Comparison of ENCODE assay signal across 8 mouse cellular contexts in genomic region chr9:50603998-50604324, GRCm38 (mm10). TPM values are rescaled to one million over a fixed set of nuclear protein-coding genes. Genes with fewer than 3 reads are reported as not detected.
DNase-seq lines count a peak whose midpoint lies in the region; ATAC-seq and TF ChIP-seq lines count a peak whose summit lies in the region.

No protein-coding gene starts in this region.

- under 1% methylated on average over 24 of the region's 24 CpGs for WGBS in kidney, embryonic 15.5 days
- under 1% methylated on average over 24 of the region's 24 CpGs for WGBS in hindbrain, embryonic 14.5 days
- under 1% methylated on average over 24 of the region's 24 CpGs for WGBS in midbrain, embryonic 13.5 days

- H3K4me2 ChIP-seq in kidney, embryonic 15.5 days = peak overlapping the region; percentile 79
- peak overlapping the region; percentile 98 for H3K4me2 ChIP-seq in hindbrain, embryonic 14.5 days (replicated peaks)
- H3K4me2 ChIP-seq in midbrain, embryonic 13.5 days (replicated peaks) = peak overlapping the region; percentile 97

- DNase-seq in kidney, postnatal 36 days = no peak
- DNase-seq in hindbrain, embryonic 14.5 days (ENCODE audit: low spot score) = no peak
- no peak for DNase-seq in layer of hippocampus, postnatal 25 days (ENCODE audit: extremely low spot score in 1 of 2, low spot score in 1 of 2)
- no peak for DNase-seq in retina, embryonic 14.5 days (ENCODE audit: low spot score)

- no peaks in the 10 kb centered on the region for H3K27me3 ChIP-seq in kidney, embryonic 15.5 days
- no peaks in the 10 kb centered on the region for H3K27me3 ChIP-seq in hindbrain, embryonic 14.5 days (ENCODE audit: control insufficient read depth, insufficient read depth, low read length)
- H3K27me3 ChIP-seq in midbrain, embryonic 13.5 days = no peaks in the 10 kb centered on the region

- peak overlapping the region; percentile 76 for H3K4me3 ChIP-seq in kidney, embryonic 15.5 days (replicated peaks)
- peak overlapping the region; percentile 68 for H3K4me3 ChIP-seq in bone marrow macrophage, adult 2 months (ENCODE audit: insufficient read depth, low read length)
- peak overlapping the region; percentile 91 for H3K4me3 ChIP-seq in hindbrain, embryonic 14.5 days (replicated peaks; ENCODE audit: low read length)
- H3K4me3 ChIP-seq in midbrain, embryonic 13.5 days (replicated peaks) = peak overlapping the region; percentile 91

- H3K9ac ChIP-seq in kidney, embryonic 15.5 days = peak overlapping the region; percentile 85
- H3K9ac ChIP-seq in hindbrain, embryonic 14.5 days = peak overlapping the region; percentile 92
- peak overlapping the region; percentile 92 for H3K9ac ChIP-seq in midbrain, embryonic 13.5 days (replicated peaks)

- peak; percentile 88 for ATAC-seq in kidney, embryonic 15.5 days (replicated peaks; ENCODE audit: low FRiP score)
- ATAC-seq in hindbrain, embryonic 14.5 days (ENCODE audit: low FRiP score) = peak; percentile 89
- peak; percentile 94 for ATAC-seq in midbrain, embryonic 13.5 days
- ATAC-seq in cerebellum, adult (ENCODE audit: insufficient number of reproducible peaks, low FRiP score, low TSS enrichment) = no peak; the same call in 1 of the 2 replicates

- H3K4me1 ChIP-seq in kidney, embryonic 15.5 days = peaks cover 26% of the 10 kb centered on the region
- H3K4me1 ChIP-seq in bone marrow macrophage, adult 2 months (ENCODE audit: control insufficient read depth, insufficient read depth, low read length) = peaks cover 21% of the 10 kb centered on the region
- H3K4me1 ChIP-seq in hindbrain, embryonic 14.5 days (replicated peaks; ENCODE audit: control insufficient read depth, insufficient read depth, low read length) = peaks cover 23% of the 10 kb centered on the region
- H3K4me1 ChIP-seq in midbrain, embryonic 13.5 days (replicated peaks) = peaks cover 34% of the 10 kb centered on the region

- no peak for TF ChIP-seq POLR2A in bone marrow macrophage, adult 2 months (IDR thresholded peaks at IDR 0.05; ENCODE audit: borderline replicate concordance, low read depth, low read length)

- peak overlapping the region; percentile 95 for H3K27ac ChIP-seq in kidney, embryonic 15.5 days
- peak overlapping the region; percentile 57 for H3K27ac ChIP-seq in bone marrow macrophage, adult 2 months (ENCODE audit: insufficient read depth, low read depth, low read length)
- peak overlapping the region; percentile 90 for H3K27ac ChIP-seq in hindbrain, embryonic 14.5 days
- H3K27ac ChIP-seq in midbrain, embryonic 13.5 days = peak overlapping the region; percentile 87

- TF ChIP-seq CTCF in bone marrow macrophage, adult 2 months (IDR thresholded peaks at IDR 0.05; ENCODE audit: low read depth, low read length) = no peak

- peaks cover 57% of the 10 kb centered on the region for H3K36me3 ChIP-seq in kidney, embryonic 15.5 days
- H3K36me3 ChIP-seq in hindbrain, embryonic 14.5 days (replicated peaks; ENCODE audit: control insufficient read depth, insufficient read depth) = peaks cover 59% of the 10 kb centered on the region
- peaks cover 41% of the 10 kb centered on the region for H3K36me3 ChIP-seq in midbrain, embryonic 13.5 days

- no peaks in the 10 kb centered on the region for H3K9me3 ChIP-seq in kidney, embryonic 15.5 days (replicated peaks)
- H3K9me3 ChIP-seq in hindbrain, embryonic 14.5 days (ENCODE audit: control insufficient read depth, low read length) = no peaks in the 10 kb centered on the region
- H3K9me3 ChIP-seq in midbrain, embryonic 13.5 days = no peaks in the 10 kb centered on the region

RNA-seq across cellular contexts. Expression of gene Timm8b, which starts 0.3 kb away (rescaled TPM):
- polyA plus RNA-seq in kidney, embryonic 15.5 days (2015; fragmentation: Nextera tagmentation; extraction: Ambion mirVana) = 259 and 296 TPM in 2 replicates
- 56.0 and 61.1 TPM in 2 replicates for polyA plus RNA-seq in bone marrow macrophage, adult 2 months (2012; ENCODE audit: insufficient read depth, insufficient read length, missing spikeins)
- 399 and 451 TPM in 2 replicates for polyA plus RNA-seq in hindbrain, embryonic 14.5 days (2014; fragmentation: Nextera tagmentation; extraction: Ambion mirVana)
- polyA plus RNA-seq in midbrain, embryonic 13.5 days (2015; fragmentation: Nextera tagmentation; extraction: Ambion mirVana) = 386 and 397 TPM in 2 replicates
- 100 to 1,000 TPM; 237 to 253 TPM for total RNA-seq in layer of hippocampus, postnatal 25 days (2021)

RNA-seq across cellular contexts. Expression of gene Sdhd, which starts 0.3 kb away (rescaled TPM):
- polyA plus RNA-seq in kidney, embryonic 15.5 days (2015; fragmentation: Nextera tagmentation; extraction: Ambion mirVana) = 363 and 376 TPM in 2 replicates
- 133 and 155 TPM in 2 replicates for polyA plus RNA-seq in bone marrow macrophage, adult 2 months (2012; ENCODE audit: insufficient read depth, insufficient read length, missing spikeins)
- 279 and 295 TPM in 2 replicates for polyA plus RNA-seq in hindbrain, embryonic 14.5 days (2014; fragmentation: Nextera tagmentation; extraction: Ambion mirVana)
- polyA plus RNA-seq in midbrain, embryonic 13.5 days (2015; fragmentation: Nextera tagmentation; extraction: Ambion mirVana) = 209 and 210 TPM in 2 replicates
- 100 to 1,000 TPM; 117 to 132 TPM for total RNA-seq in layer of hippocampus, postnatal 25 days (2021)

RNA-seq across cellular contexts. Expression of gene Pih1d2, which starts 13.2 kb away (rescaled TPM):
- 4.9 and 5.6 TPM in 2 replicates for polyA plus RNA-seq in kidney, embryonic 15.5 days (2015; fragmentation: Nextera tagmentation; extraction: Ambion mirVana)
- 0.55 TPM in 1 of 2 replicates, not detected in the other for polyA plus RNA-seq in bone marrow macrophage, adult 2 months (2012; ENCODE audit: insufficient read depth, insufficient read length, missing spikeins)
- 5.6 and 7.3 TPM in 2 replicates for polyA plus RNA-seq in hindbrain, embryonic 14.5 days (2014; fragmentation: Nextera tagmentation; extraction: Ambion mirVana)
- polyA plus RNA-seq in midbrain, embryonic 13.5 days (2015; fragmentation: Nextera tagmentation; extraction: Ambion mirVana) = 5.5 and 6.5 TPM in 2 replicates
- total RNA-seq in layer of hippocampus, postnatal 25 days (2021) = 1 to 10 TPM; 3.3 to 3.4 TPM

RNA-seq across cellular contexts. Expression of gene Nkapd1, which starts 13.3 kb away (rescaled TPM):
- polyA plus RNA-seq in kidney, embryonic 15.5 days (2015; fragmentation: Nextera tagmentation; extraction: Ambion mirVana) = 22.1 and 24.8 TPM in 2 replicates
- 14.4 and 19.0 TPM in 2 replicates for polyA plus RNA-seq in bone marrow macrophage, adult 2 months (2012; ENCODE audit: insufficient read depth, insufficient read length, missing spikeins)
- polyA plus RNA-seq in hindbrain, embryonic 14.5 days (2014; fragmentation: Nextera tagmentation; extraction: Ambion mirVana) = 18.4 and 23.0 TPM in 2 replicates
- polyA plus RNA-seq in midbrain, embryonic 13.5 days (2015; fragmentation: Nextera tagmentation; extraction: Ambion mirVana) = 23.5 and 23.8 TPM in 2 replicates
- 10 to 100 TPM; 19.3 to 22.8 TPM for total RNA-seq in layer of hippocampus, postnatal 25 days (2021)

RNA-seq across cellular contexts. Expression of gene Tex12, which starts 42.8 kb away (rescaled TPM):
- polyA plus RNA-seq in kidney, embryonic 15.5 days (2015; fragmentation: Nextera tagmentation; extraction: Ambion mirVana) = 0.18 TPM in 1 of 2 replicates, not detected in the other
- not detected in 2 replicates for polyA plus RNA-seq in bone marrow macrophage, adult 2 months (2012; ENCODE audit: insufficient read depth, insufficient read length, missing spikeins)
- polyA plus RNA-seq in hindbrain, embryonic 14.5 days (2014; fragmentation: Nextera tagmentation; extraction: Ambion mirVana) = 0.48 TPM in 1 of 2 replicates, not detected in the other
- polyA plus RNA-seq in midbrain, embryonic 13.5 days (2015; fragmentation: Nextera tagmentation; extraction: Ambion mirVana) = 0.32 and 0.50 TPM in 2 replicates
- total RNA-seq in layer of hippocampus, postnatal 25 days (2021) = not detected
